Mouse (Mus musculus): ENCODE results near the gene Gm13889. TPM values are rescaled to one million over a fixed set of nuclear protein-coding genes. Genes with fewer than 3 reads are reported as not detected.

The Gm13889 gene
- polyA plus RNA-seq, 1 experiment from 2014 or later = 2.2 TPM

DNA sequence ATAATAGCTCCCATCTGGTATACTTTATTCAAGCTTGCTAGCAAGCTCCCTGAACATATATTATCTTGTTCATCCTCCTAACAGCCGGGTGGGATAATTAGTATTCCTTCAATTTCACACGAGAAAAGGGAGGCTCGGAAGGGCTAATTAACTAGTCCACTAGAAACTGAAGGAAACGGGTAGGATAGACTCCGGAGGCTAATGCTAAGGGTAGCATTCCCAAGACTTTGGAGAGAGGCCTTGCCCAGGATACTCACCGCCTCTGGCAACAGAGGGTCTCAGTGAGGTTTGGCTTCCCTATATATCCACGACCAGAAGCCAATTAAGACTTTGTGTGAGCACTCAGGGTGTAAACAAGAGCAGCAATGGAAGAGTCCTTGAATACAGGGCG is 779 bp upstream of the Gm13889 start:
- DNase-seq (no peak), ATAC-seq (ENCODE audit: low read depth) (no peak)
- 52% methylated on average over 8 of the region's 8 CpGs for WGBS (ENCODE audit: insufficient replicate concordance)
- H3K4me1 ChIP-seq (replicated peaks) = peaks cover 3% of the 10 kb centered on the region
- no peak overlapping the region for H3K4me3 ChIP-seq (replicated peaks)
- peaks cover 70% of the 10 kb centered on the region for H3K27me3 ChIP-seq
- no peak overlapping the region for H3K9ac ChIP-seq
- no peak overlapping the region for H3K27ac ChIP-seq
- H3K36me3 ChIP-seq = no peaks in the 10 kb centered on the region
- no peak overlapping the region for H3K4me2 ChIP-seq
- H3K9me3 ChIP-seq (replicated peaks) = no peaks in the 10 kb centered on the region

DNA sequence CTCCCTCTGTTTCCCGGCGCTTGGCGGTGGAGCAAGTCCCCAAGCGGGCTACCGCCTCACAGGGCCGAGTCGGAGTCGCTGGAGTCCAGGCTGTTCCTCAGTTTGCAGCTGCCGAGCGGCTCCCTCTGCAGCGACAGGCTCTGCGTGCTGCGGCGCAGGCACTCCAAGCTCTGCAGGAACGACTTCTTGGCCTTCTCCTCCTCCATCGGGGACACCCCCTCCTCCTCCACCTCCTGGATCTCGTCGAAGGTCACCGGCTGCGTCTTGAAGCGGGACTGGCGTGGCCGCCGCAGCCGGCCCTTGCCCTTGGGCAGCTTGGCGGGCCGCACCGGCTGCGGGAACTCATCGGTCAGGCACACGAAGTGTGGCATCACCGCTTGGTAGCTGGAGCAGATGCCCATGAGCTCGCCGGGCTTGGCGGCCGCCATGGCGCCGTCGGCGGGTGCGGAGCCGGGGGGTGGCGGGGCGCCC is 635 bp downstream of the Gm13889 start:
- Histone ChIP-seq H3K9ac (peak overlapping the region; percentile 52; the same call in 1 of the 2 replicates), H3K36me3 (no peaks in the 10 kb centered on the region), H3K4me2 (peak overlapping the region; percentile 64), H3K27ac (no peak overlapping the region), H3K27me3 (peaks cover 75% of the 10 kb centered on the region), H3K4me3 (replicated peaks) (peak overlapping the region; percentile 56), H3K9me3 (replicated peaks) (no peaks in the 10 kb centered on the region), H3K4me1 (replicated peaks) (peaks cover 3% of the 10 kb centered on the region)
- WGBS (ENCODE audit: insufficient replicate concordance) = under 1% methylated on average over 43 of the region's 44 CpGs
- DNase-seq (no peak), ATAC-seq (ENCODE audit: low read depth) (no peak)

GRCm38 (mm10) chr2:93955886-93956285 is 1.1 kb downstream of the Gm13889 start:
- peak overlapping the region; percentile 64 for H3K4me2 ChIP-seq
- DNase-seq = no peak
- no peaks in the 10 kb centered on the region for H3K36me3 ChIP-seq
- under 1% methylated on average over 31 of the region's 31 CpGs for WGBS (ENCODE audit: insufficient replicate concordance)
- peaks cover 3% of the 10 kb centered on the region for H3K4me1 ChIP-seq (replicated peaks)
- peaks cover 75% of the 10 kb centered on the region for H3K27me3 ChIP-seq
- peak overlapping the region; percentile 52; the same call in 1 of the 2 replicates for H3K9ac ChIP-seq
- peak overlapping the region; percentile 56 for H3K4me3 ChIP-seq (replicated peaks)
- no peak overlapping the region for H3K27ac ChIP-seq
- no peaks in the 10 kb centered on the region for H3K9me3 ChIP-seq (replicated peaks)
- ATAC-seq (ENCODE audit: low read depth) = no peak

DNA sequence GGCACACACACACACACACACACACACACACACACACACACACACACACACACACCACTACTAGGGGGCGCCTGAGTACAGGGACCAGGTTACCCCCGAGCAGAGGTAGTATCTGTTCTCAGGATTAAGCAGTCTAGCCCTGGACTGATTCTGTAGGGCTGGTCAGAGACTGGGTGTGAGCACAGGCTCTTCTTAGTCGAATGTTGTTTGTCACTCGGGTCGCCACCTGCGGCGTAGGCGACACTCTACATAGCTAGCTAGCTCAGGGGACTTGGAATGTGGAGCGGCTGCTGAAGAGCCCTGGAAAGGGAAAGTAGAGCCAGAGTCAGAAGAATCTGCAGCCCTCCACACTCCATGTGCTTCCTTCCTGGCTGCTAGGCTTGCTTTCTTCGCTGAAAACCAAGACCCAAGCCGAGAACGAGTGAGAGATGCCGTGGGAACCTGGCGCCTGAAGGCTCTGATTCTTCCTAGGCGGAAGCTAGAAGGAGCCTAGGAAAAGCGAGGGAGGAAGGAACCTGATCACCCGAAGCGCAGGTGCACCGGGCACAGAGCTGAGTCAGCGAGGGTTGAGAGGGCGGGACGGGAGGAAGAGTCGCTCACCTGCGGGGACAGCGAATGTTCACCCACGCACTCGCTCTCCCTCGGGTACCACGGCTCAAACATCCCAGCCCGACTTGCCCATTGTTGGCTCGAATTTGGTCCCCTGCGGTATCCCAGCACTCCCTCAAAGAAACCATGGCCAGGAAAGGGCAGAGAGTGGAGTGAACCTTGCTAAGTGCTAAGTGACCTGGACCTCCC is 2.0 kb downstream of the Gm13889 start:
- ATAC-seq (ENCODE audit: low read depth) (no peak), DNase-seq (no peak)
- Histone ChIP-seq H3K9ac (no peak overlapping the region), H3K9me3 (replicated peaks) (no peaks in the 10 kb centered on the region), H3K27ac (no peak overlapping the region), H3K4me1 (replicated peaks) (peaks cover 3% of the 10 kb centered on the region), H3K4me2 (peak overlapping the region; percentile 64), H3K36me3 (no peaks in the 10 kb centered on the region), H3K27me3 (peaks cover 71% of the 10 kb centered on the region), H3K4me3 (replicated peaks) (peak overlapping the region; percentile 56)
- WGBS (ENCODE audit: insufficient replicate concordance) = 1% methylated on average over 32 of the region's 32 CpGs

DNA sequence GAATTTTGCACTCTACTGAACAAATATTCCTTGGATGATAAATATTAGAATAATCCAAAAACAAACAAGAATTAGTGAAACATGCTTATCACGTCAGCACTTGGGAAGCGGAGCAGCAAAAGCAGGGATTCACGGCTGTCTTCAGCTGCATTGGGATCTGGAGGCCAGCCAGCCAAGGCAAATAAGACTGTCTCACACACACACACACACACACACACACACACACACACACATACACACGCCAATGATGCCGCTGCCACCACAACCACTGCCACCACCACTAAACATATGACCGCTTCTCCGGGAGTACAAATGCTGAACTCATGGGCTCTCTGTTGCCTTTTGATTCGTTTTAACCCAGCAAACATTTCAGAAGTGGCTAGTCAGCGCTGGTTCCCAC is 3.3 kb downstream of the Gm13889 start:
- Histone ChIP-seq H3K4me3 (replicated peaks) (no peak overlapping the region), H3K4me2 (no peak overlapping the region), H3K27ac (no peak overlapping the region), H3K4me1 (replicated peaks) (peaks cover 3% of the 10 kb centered on the region), H3K9me3 (replicated peaks) (no peaks in the 10 kb centered on the region; the same call in 1 of the 2 replicates), H3K36me3 (no peaks in the 10 kb centered on the region), H3K9ac (no peak overlapping the region), H3K27me3 (peaks cover 65% of the 10 kb centered on the region)
- ATAC-seq (ENCODE audit: low read depth) (no peak), DNase-seq (no peak)
- 70% methylated on average over 9 of the region's 9 CpGs for WGBS (ENCODE audit: insufficient replicate concordance)

- DNase-seq = no peak
- WGBS (ENCODE audit: insufficient replicate concordance) = 54% methylated on average over 5 of the region's 5 CpGs
These were observed 10.0 kb downstream of the Gm13889 start for GRCm38 (mm10) chr2:93946976-93947375.

DNA sequence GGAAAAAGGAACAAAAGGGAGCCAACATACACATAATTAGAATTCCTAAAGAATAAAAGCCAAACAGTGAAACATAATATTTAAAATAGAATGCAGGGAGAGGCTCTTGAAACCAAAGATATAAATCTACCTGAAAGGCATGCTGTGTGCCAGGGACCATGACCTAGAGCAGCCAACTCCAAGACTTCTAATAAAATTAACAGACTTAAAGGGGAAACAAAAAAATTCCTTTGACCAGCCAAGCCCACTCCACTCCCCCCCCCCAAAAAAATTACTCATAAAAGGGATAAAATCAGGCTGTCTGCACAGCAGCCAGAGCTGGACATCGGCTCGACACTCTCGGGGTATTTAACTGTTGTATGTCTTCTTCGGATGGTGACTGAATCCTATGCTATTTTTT is 12.1 kb downstream of the Gm13889 start:
- 79% methylated on average over 4 of the region's 4 CpGs for WGBS (ENCODE audit: insufficient replicate concordance)
- no peak for ATAC-seq (ENCODE audit: low read depth)
- Histone ChIP-seq H3K4me3 (replicated peaks) (no peak overlapping the region), H3K27ac (no peak overlapping the region), H3K4me2 (no peak overlapping the region), H3K27me3 (no peaks in the 10 kb centered on the region), H3K36me3 (no peaks in the 10 kb centered on the region), H3K9ac (no peak overlapping the region), H3K9me3 (replicated peaks) (no peaks in the 10 kb centered on the region; the same call in 1 of the 2 replicates), H3K4me1 (replicated peaks) (no peaks in the 10 kb centered on the region)
- no peak for DNase-seq

More at GRCm38 (mm10) chr2:93946976-93947375, 10.0 kb downstream of the Gm13889 start:
- Histone ChIP-seq H3K9me3 (replicated peaks) (no peaks in the 10 kb centered on the region; the same call in 1 of the 2 replicates), H3K4me3 (replicated peaks) (no peak overlapping the region), H3K4me2 (no peak overlapping the region), H3K36me3 (no peaks in the 10 kb centered on the region), H3K4me1 (replicated peaks) (no peaks in the 10 kb centered on the region), H3K9ac (no peak overlapping the region), H3K27me3 (no peaks in the 10 kb centered on the region), H3K27ac (no peak overlapping the region)
- no peak for ATAC-seq (ENCODE audit: low read depth)

DNA sequence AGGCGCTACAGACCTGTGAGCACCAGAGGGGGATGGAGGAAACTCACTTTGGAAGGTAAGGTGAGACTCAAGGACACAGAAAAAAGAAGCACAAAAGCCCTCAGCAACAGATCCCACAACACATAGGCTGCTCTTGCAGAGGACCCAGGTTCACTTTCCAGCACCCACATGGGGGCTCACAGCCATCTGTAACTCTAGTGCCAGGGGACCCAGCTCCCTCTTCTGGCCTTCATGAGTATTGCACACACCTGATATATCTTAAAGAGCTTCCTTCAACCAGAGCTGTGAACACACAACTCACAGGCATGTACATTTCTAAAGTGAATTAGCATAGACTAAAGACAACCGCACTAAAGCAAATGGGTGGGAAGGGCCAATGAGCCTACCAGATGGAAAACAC is 12.9 kb downstream of the Gm13889 start:
- no peak overlapping the region for H3K4me2 ChIP-seq
- WGBS (ENCODE audit: insufficient replicate concordance) = 66% methylated on average over 2 of the region's 2 CpGs
- H3K36me3 ChIP-seq = no peaks in the 10 kb centered on the region
- H3K4me1 ChIP-seq (replicated peaks) = no peaks in the 10 kb centered on the region
- no peak overlapping the region for H3K27ac ChIP-seq
- no peak overlapping the region for H3K4me3 ChIP-seq (replicated peaks)
- H3K27me3 ChIP-seq = no peaks in the 10 kb centered on the region
- H3K9ac ChIP-seq = no peak overlapping the region
- DNase-seq (no peak), ATAC-seq (ENCODE audit: low read depth) (no peak)
- no peaks in the 10 kb centered on the region; the same call in 1 of the 2 replicates for H3K9me3 ChIP-seq (replicated peaks)

DNA sequence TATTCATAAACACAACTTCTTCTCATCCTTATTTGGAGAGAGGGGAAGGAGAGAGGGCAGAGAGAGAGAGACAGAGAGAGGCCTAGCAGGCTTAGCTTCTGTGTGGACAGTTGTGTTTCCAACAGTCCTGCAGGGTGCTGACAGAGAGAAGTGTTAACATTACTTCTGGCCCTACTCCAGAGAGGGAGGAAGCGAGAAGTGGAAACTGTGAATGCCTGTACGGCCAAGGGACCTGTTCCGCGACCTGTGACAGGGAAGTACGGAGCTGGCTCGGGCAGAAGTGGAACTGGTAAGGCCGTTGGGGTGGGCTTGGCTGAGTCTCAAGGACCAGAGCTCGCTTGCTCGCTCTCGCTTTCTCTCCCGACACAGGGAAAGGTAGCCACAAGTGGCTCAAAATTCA is 15.3 kb downstream of the Gm13889 start:
- DNase-seq (no peak), ATAC-seq (ENCODE audit: low read depth) (no peak)
- no peak overlapping the region for H3K9ac ChIP-seq
- WGBS (ENCODE audit: insufficient replicate concordance) = 63% methylated on average over 11 of the region's 11 CpGs
- H3K4me1 ChIP-seq (replicated peaks) = no peaks in the 10 kb centered on the region
- H3K4me3 ChIP-seq (replicated peaks) = no peak overlapping the region
- H3K27me3 ChIP-seq = no peaks in the 10 kb centered on the region
- no peak overlapping the region for H3K4me2 ChIP-seq
- no peaks in the 10 kb centered on the region for H3K9me3 ChIP-seq (replicated peaks)
- H3K27ac ChIP-seq = no peak overlapping the region
- no peaks in the 10 kb centered on the region for H3K36me3 ChIP-seq

GRCm38 (mm10) chr2:93938534-93938933 is 18.5 kb downstream of the Gm13889 start:
- Histone ChIP-seq H3K4me2 (no peak overlapping the region), H3K9ac (no peak overlapping the region), H3K27me3 (no peaks in the 10 kb centered on the region), H3K4me1 (replicated peaks) (no peaks in the 10 kb centered on the region), H3K4me3 (replicated peaks) (no peak overlapping the region), H3K36me3 (no peaks in the 10 kb centered on the region), H3K9me3 (replicated peaks) (no peaks in the 10 kb centered on the region), H3K27ac (no peak overlapping the region)
- ATAC-seq (ENCODE audit: low read depth) (no peak), DNase-seq (no peak)
- 8% methylated on average over 9 of the region's 9 CpGs for WGBS (ENCODE audit: insufficient replicate concordance)

- 62% methylated on average over 10 of the region's 10 CpGs for WGBS (ENCODE audit: insufficient replicate concordance)
These were observed 28.1 kb downstream of the Gm13889 start for GRCm38 (mm10) chr2:93928866-93929265.

More at GRCm38 (mm10) chr2:93928866-93929265, 28.1 kb downstream of the Gm13889 start:
- DNase-seq (no peak), ATAC-seq (ENCODE audit: low read depth) (no peak)
- Histone ChIP-seq H3K36me3 (no peaks in the 10 kb centered on the region), H3K27me3 (no peaks in the 10 kb centered on the region), H3K4me1 (replicated peaks) (no peaks in the 10 kb centered on the region), H3K4me2 (no peak overlapping the region), H3K9me3 (replicated peaks) (no peaks in the 10 kb centered on the region), H3K4me3 (replicated peaks) (no peak overlapping the region), H3K27ac (no peak overlapping the region), H3K9ac (no peak overlapping the region)
